12 mouse cellular contexts compared by ENCODE assay signal in the genomic region with DNA sequence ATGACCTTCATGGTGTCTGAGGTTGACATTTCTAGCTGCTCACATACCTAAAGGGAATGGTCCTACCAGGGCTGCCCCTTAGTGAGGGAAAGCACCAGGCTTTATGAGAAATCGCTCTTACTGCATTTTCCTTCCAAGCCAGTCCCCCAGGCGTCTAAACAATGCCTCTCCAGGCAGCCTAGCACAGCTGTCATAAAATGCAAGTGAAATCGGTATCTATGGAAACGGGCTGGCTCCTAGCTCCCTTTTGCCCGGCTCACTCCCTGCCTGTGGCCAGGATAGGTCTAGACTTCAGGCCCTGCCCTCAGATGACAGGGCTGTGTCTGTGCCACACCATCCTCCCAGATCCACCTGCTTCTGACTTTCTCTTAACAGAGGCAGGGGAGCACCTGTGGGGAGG. TPM values are rescaled to one million over a fixed set of nuclear protein-coding genes. Genes with fewer than 3 reads are reported as not detected.
DNase-seq lines count a peak whose midpoint lies in the region; ATAC-seq lines count a peak whose summit lies in the region.
"Had no signal": no experiment of that assay in that cellular context is flagged by ENCODE, and none has a peak within 500 bp of the region (broad histone marks: within the 10 kb centered on the region; RNA-seq: fewer than 3 reads in every experiment).

No protein-coding gene starts in this region.

- peak; percentile 1 for DNase-seq in left cerebral cortex, adult 11 months (ENCODE audit: low spot score)
- no peak for DNase-seq in left cerebral cortex, adult 18-20 months (ENCODE audit: low spot score in 2 of 2)
- DNase-seq in embryo, embryonic 11 days: peak; percentile 55
- peak; percentile 23 for DNase-seq in layer of hippocampus, adult 9-11 months
- no peak for DNase-seq in cerebellum, adult 9-11 months
- DNase-seq in B cell, adult 2 months: no peak
- no peak for DNase-seq in cerebellum, adult 11-12 months

- no peaks in the 10 kb centered on the region for H3K36me3 ChIP-seq in neural tube, embryonic 13.5 days
- H3K36me3 ChIP-seq: stomach, embryonic 15.5 days had no signal

- ATAC-seq in neural tube, embryonic 13.5 days (ENCODE audit: low read depth): peak; percentile 85

- H3K9ac ChIP-seq in neural tube, embryonic 13.5 days: 0 out of 2 replicates have a peak overlapping the region, but pooled peaks have one; percentile 9
- H3K9ac ChIP-seq: stomach, embryonic 15.5 days had no signal

- peak overlapping the region; percentile 9; the same call in 1 of the 2 replicates for H3K27ac ChIP-seq in neural tube, embryonic 13.5 days (replicated peaks)
- H3K27ac ChIP-seq: layer of hippocampus, adult 2 months; stomach, embryonic 15.5 days had no signal

- H3K27me3 ChIP-seq in neural tube, embryonic 13.5 days: peaks cover 8% of the 10 kb centered on the region; the same call in 1 of the 2 replicates

- H3K4me2 ChIP-seq in neural tube, embryonic 13.5 days: 0 out of 2 replicates have a peak overlapping the region, but pooled peaks have one; percentile 15
- H3K4me2 ChIP-seq: stomach, embryonic 15.5 days had no signal

- no peak overlapping the region for H3K4me3 ChIP-seq in neural tube, embryonic 13.5 days
- H3K4me3 ChIP-seq: layer of hippocampus, adult 2 months; stomach, embryonic 15.5 days had no signal

- WGBS in neural tube, embryonic 13.5 days: 2% methylated on average over 5 of the region's 5 CpGs

- peaks cover 31% of the 10 kb centered on the region for H3K4me1 ChIP-seq in neural tube, embryonic 13.5 days (replicated peaks)
- H3K4me1 ChIP-seq: stomach, embryonic 15.5 days had no signal

- H3K9me3 ChIP-seq in neural tube, embryonic 13.5 days: no peaks in the 10 kb centered on the region
- H3K9me3 ChIP-seq: stomach, embryonic 15.5 days had no signal

RNA-seq across cellular contexts. Expression of gene Gja8, which starts 11.8 kb away (rescaled TPM):
- not detected for total RNA-seq in left cerebral cortex, adult 18-20 months (2021)
- polyA plus RNA-seq in neural tube, embryonic 13.5 days (2015; fragmentation: Nextera tagmentation; extraction: Ambion mirVana): 0.03 TPM in 1 of 2 replicates, not detected in the other
- total RNA-seq: gastrocnemius, adult 8-10 months; layer of hippocampus, adult 2 months; megakaryocyte, adult 5-6 weeks had no signal
- polyA plus RNA-seq: stomach, embryonic 15.5 days had no signal

RNA-seq across cellular contexts. Expression of gene Gpr89, which starts 32.5 kb away (rescaled TPM):
- 10 to 100 TPM; 46.9 to 51.0 TPM for total RNA-seq in left cerebral cortex, adult 18-20 months (2021)
- 33.7 and 39.5 TPM in 2 replicates for polyA plus RNA-seq in neural tube, embryonic 13.5 days (2015; fragmentation: Nextera tagmentation; extraction: Ambion mirVana)

RNA-seq across cellular contexts. Expression of gene Gja5, which starts 33.1 kb away (rescaled TPM):
- total RNA-seq in left cerebral cortex, adult 18-20 months (2021): under 1 TPM; 0.37 to 0.73 TPM
- polyA plus RNA-seq in neural tube, embryonic 13.5 days (2015; fragmentation: Nextera tagmentation; extraction: Ambion mirVana): 5.7 and 6.5 TPM in 2 replicates
- total RNA-seq: megakaryocyte, adult 5-6 weeks had no signal

Comparison
In these comparisons a context has a peak if more than half of its experiments do, and no peak if none do; other contexts are left out.
1. DNase-seq: peak in left cerebral cortex, adult 11 months (single experiment), embryo, embryonic 11 days (single experiment) and layer of hippocampus, adult 9-11 months (single experiment); none in left cerebral cortex, adult 18-20 months (0 of 2), cerebellum, adult 9-11 months (single experiment), B cell, adult 2 months (0 of 2) and cerebellum, adult 11-12 months (single experiment).